Mouse (Mus musculus) layer of hippocampus, adult 18-20 months (tissue): ENCODE data around the gene Adam8. TPM values are rescaled to one million over a fixed set of nuclear protein-coding genes. Genes with fewer than 3 reads are reported as not detected.

Experiments used
- DNase-seq, 2 experiments: peaks; one replicate each; pipeline ENCODE4 v3.0.0; 2022; ENCODE audit warnings: low spot score in 2 of 2
- microRNA-seq, 2 experiments: library from miRNA; unstranded; fragments of <30 nt; microRNA quantifications; one replicate each; pipeline ENCODE4 v1.2.0; 2021
- total RNA-seq, 2 experiments: library from RNA; stranded (reverse); gene quantifications; 2 replicates each; pipeline ENCODE4 v1.2.3; 2021

The Adam8 gene
- total RNA-seq, 2 experiments from 2014 or later, result 3.2 to 4.7 TPM

DNA sequence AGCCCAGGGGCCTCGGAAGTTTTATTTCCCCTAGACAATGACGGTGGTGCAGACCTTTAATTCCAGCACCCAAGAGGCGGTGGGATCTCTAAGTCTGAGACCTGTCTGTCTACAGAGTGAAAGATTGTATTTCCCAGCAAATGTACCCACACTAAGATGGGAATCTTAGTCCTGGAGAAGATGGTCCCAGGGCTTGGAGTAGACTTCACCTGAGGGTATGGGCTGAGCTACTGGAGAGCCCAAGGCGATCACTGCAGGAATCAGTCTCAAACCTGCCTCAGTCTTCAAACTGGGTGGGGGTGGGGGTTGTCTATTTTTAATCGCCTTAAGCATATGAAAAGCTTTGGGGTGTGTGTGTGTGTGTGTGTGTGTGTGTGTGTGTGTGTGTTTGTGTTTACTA, 46.3 kb downstream of the Adam8 start:
- DNase-seq, result no peak

GRCm38 (mm10) chr7:139945516-139945915, 46.8 kb downstream of the Adam8 start:
- DNase-seq, result no peak

- DNase-seq, result no peak
Observed at GRCm38 (mm10) chr7:139944291-139945240, 47.8 kb downstream of the Adam8 start.

GRCm38 (mm10) chr7:139943674-139944281, 48.6 kb downstream of the Adam8 start, which contains the start of gene Utf1:
TSS of gene Utf1 (plus strand) at chr7:139943789.
- no peak for DNase-seq

- DNase-seq, result no peak
Observed at GRCm38 (mm10) chr7:139940476-139941209, 51.7 kb downstream of the Adam8 start.

DNA sequence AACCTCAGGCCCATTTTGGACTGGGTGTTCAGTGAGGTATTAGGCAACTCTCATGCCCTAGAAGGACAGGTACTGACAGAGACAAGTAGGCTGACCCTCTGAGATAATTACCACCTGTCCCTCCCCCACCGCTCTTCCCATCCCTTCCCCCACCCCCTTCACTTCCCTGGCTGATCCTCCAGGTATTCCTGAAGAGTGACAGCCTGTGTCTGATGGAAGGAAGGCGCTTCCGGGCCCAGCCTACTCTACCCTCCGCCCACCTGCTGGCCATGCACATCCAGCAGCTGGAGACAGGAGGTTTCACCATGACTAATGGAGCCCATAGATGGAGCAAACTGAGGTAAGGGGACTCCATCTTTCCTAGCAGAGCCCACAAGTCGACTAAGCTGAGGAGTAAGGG, 54.6 kb downstream of the Adam8 start:
- no peak for DNase-seq

GRCm38 (mm10) chr7:139937138-139937537, 55.2 kb downstream of the Adam8 start:
- DNase-seq, result no peak

GRCm38 (mm10) chr7:139936705-139937104, 55.7 kb downstream of the Adam8 start:
- DNase-seq, result no peak

DNA sequence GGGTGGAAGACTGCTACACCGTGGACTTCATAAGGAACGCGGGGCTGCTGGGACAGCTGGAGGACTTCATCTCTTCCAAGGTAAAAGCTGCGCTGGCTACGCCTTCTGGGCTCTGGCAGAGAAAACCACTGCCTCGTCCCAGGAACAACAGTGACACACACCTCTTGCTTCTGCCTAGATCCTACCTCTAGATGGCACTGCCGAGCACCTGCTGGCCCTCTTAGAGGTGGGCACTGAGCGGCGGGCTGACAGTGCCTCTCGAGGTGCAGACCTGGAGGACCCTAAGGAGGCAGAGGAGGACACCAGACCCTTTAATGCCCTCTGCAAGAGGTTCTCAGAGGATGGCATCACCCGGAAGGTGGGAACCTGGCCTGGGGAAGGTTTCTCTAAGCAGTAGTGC, 61.6 kb downstream of the Adam8 start:
- peak in 1 of 2 experiments; percentile 44 for DNase-seq

Small RNA genes lying within 50 kb of the gene (microRNA-seq; reads per million reads assigned to microRNA genes)
- gene Mir202 (0 to 1.2 reads per million in 2 experiments), gene Mir7062 (1.4 to 1.7 reads per million in 2 experiments), gene mmu-mir-7686 (0 reads per million in 2 experiments)

Other genes starting within 250 kb of the Adam8 start
- gene Adgra1, start 158.4 kb downstream of the Adam8 start, total RNA-seq, result 10 to 100 TPM; 44.0 to 60.0 TPM
- gene Kndc1, start 97.9 kb downstream of the Adam8 start, total RNA-seq, result 10 to 100 TPM; 84.7 to 86.2 TPM
- not detected for gene Utf1, start 48.8 kb downstream of the Adam8 start, total RNA-seq
- gene 6430531B16Rik, start 13.8 kb downstream of the Adam8 start, total RNA-seq, result 1 to 10 TPM in 1 of 2 experiments, under 1 TPM in 1; 0.99 to 1.5 TPM
- 10 to 100 TPM; 23.8 to 24.2 TPM for gene Zfp511, start 43.8 kb upstream of the Adam8 start, total RNA-seq
- gene Tubgcp2, start 44.1 kb upstream of the Adam8 start, total RNA-seq, result 10 to 100 TPM; 34.1 to 35.4 TPM
- under 1 TPM in 1 of 2 experiments, not detected in 1; 0.15 TPM for gene Msx3, start 56.5 kb upstream of the Adam8 start, total RNA-seq
- 100 to 1,000 TPM; 269 to 293 TPM for gene Caly, start 90.0 kb upstream of the Adam8 start, total RNA-seq
- not detected for gene Prap1, start 100.8 kb upstream of the Adam8 start, total RNA-seq
- gene Fuom, start 109.9 kb upstream of the Adam8 start, total RNA-seq, result 10 to 100 TPM; 41.7 to 43.4 TPM
- 1 to 10 TPM; 4.7 to 5.2 TPM for gene Paox, start 123.2 kb upstream of the Adam8 start, total RNA-seq
- gene Echs1, start 123.9 kb upstream of the Adam8 start, total RNA-seq, result 10 to 100 TPM; 63.7 to 66.6 TPM
- 10 to 100 TPM; 20.9 to 27.8 TPM for gene Mtg1, start 145.0 kb upstream of the Adam8 start, total RNA-seq
- gene Sprn, start 162.3 kb upstream of the Adam8 start, total RNA-seq, result 100 to 1,000 TPM; 151 to 156 TPM
- not detected for gene Olfr522, start 172.2 kb upstream of the Adam8 start, total RNA-seq
- under 1 TPM in 1 of 2 experiments, not detected in 1; 0.10 TPM for gene Olfr523, start 180.7 kb upstream of the Adam8 start, total RNA-seq
- not detected for gene Olfr524, start 213.4 kb upstream of the Adam8 start, total RNA-seq
- gene Cd163l1, start 225.7 kb upstream of the Adam8 start, total RNA-seq, result under 1 TPM; 0.57 to 0.76 TPM